Mouse (Mus musculus) ovary, postnatal 14 days (tissue): ENCODE data around the gene Tufm.

ENCODE experiments used
- DNase-seq: peaks from one replicate; pipeline ENCODE4 v3.0.0; 2022; ENCODE audit warnings: low spot score

The Tufm gene

GRCm38 (mm10) chr7:126487052-126487483, at the start of gene Tufm:
Gene Tufm, plus strand, starts transcription at chr7:126487361.
- peak; percentile 86 for DNase-seq

GRCm38 (mm10) chr7:126440134-126440533, 47.0 kb upstream of the Tufm start:
- no peak for DNase-seq

GRCm38 (mm10) chr7:126443997-126444396, 43.2 kb upstream of the Tufm start:
- DNase-seq = no peak

GRCm38 (mm10) chr7:126444536-126444935, 42.6 kb upstream of the Tufm start:
- no peak for DNase-seq

GRCm38 (mm10) chr7:126445104-126445815, 41.9 kb upstream of the Tufm start:
- DNase-seq = no peak

GRCm38 (mm10) chr7:126446217-126446616, 40.9 kb upstream of the Tufm start:
- no peak for DNase-seq

GRCm38 (mm10) chr7:126448481-126448880, 38.7 kb upstream of the Tufm start:
- no peak for DNase-seq

GRCm38 (mm10) chr7:126449991-126450390, 37.2 kb upstream of the Tufm start:
- no peak for DNase-seq

GRCm38 (mm10) chr7:126450641-126451040, 36.5 kb upstream of the Tufm start:
- DNase-seq = no peak

GRCm38 (mm10) chr7:126452244-126452643, 34.9 kb upstream of the Tufm start:
- no peak for DNase-seq

- DNase-seq = no peak
Measured at GRCm38 (mm10) chr7:126453861-126454260, 33.3 kb upstream of the Tufm start.

- no peak for DNase-seq
Measured at GRCm38 (mm10) chr7:126455242-126455641, 31.9 kb upstream of the Tufm start.

- no peak for DNase-seq
Measured at GRCm38 (mm10) chr7:126456382-126457266, 30.5 kb upstream of the Tufm start.

- DNase-seq = no peak
Measured at GRCm38 (mm10) chr7:126458225-126458624, 28.9 kb upstream of the Tufm start.

- no peak for DNase-seq
Measured at GRCm38 (mm10) chr7:126458844-126459618, 28.1 kb upstream of the Tufm start.

GRCm38 (mm10) chr7:126460623-126461399, 26.4 kb upstream of the Tufm start:
- DNase-seq = no peak

- no peak for DNase-seq
Measured at GRCm38 (mm10) chr7:126461626-126462025, 25.5 kb upstream of the Tufm start.

- no peak for DNase-seq
Measured at GRCm38 (mm10) chr7:126463004-126463403, 24.2 kb upstream of the Tufm start, which contains the start of gene Atp2a1. Gene Atp2a1, minus strand, starts transcription at chr7:126463108.

GRCm38 (mm10) chr7:126463547-126463946, 23.6 kb upstream of the Tufm start:
- DNase-seq = no peak

- no peak for DNase-seq
Measured at GRCm38 (mm10) chr7:126464121-126464520, 23.0 kb upstream of the Tufm start.

GRCm38 (mm10) chr7:126464836-126465235, 22.3 kb upstream of the Tufm start:
- DNase-seq = no peak
